Mouse (Mus musculus) liver, embryonic 13.5 days (tissue): Measurements from ENCODE around the gene Sufu. TPM values are rescaled to one million over a fixed set of nuclear protein-coding genes. Genes with fewer than 3 reads are reported as not detected.
A peak's percentile ranks its signal among the peaks of the same experiment; 100 is the strongest.

ENCODE experiments used
- ATAC-seq: fragments of 200-750 bp; cut with Nextera tagmentation; 2 replicates; pipeline ENCODE4 v1.8.0; 2017; ENCODE audit warnings: low read depth, mild to moderate bottlenecking, moderate number of reproducible peaks, moderate library complexity
- DNase-seq: peaks from one replicate; pipeline ENCODE4 v3.0.0; 2022
- H3K27ac ChIP-seq: fragments of 300-500 bp; sonication (generic); 2 replicates; pipeline ENCODE4 v1.5.1; 2015; ENCODE audit warnings: moderate library complexity, mild to moderate bottlenecking, inconsistent platforms
- H3K27me3 ChIP-seq: fragments of 300-500 bp; sonication (generic); 2 replicates; pipeline ENCODE4 v1.6.1; 2015; ENCODE audit warnings: mild to moderate bottlenecking, inconsistent platforms
- H3K36me3 ChIP-seq: fragments of 300-500 bp; sonication (generic); 2 replicates; pipeline ENCODE4 v1.6.1; 2015; ENCODE audit warnings: mild to moderate bottlenecking, inconsistent platforms
- H3K4me1 ChIP-seq: fragments of 300-500 bp; sonication (generic); replicated peaks from 2 replicates; pipeline ENCODE4 v1.6.1; 2015; ENCODE audit warnings: inconsistent platforms
- H3K4me2 ChIP-seq: fragments of 300-500 bp; sonication (generic); 2 replicates; pipeline ENCODE4 v1.6.1; 2015; ENCODE audit warnings: inconsistent platforms, mild to moderate bottlenecking, moderate library complexity
- H3K4me3 ChIP-seq: fragments of 300-500 bp; sonication (generic); replicated peaks from 2 replicates; pipeline ENCODE4 v1.5.1; 2015; ENCODE audit warnings: mild to moderate bottlenecking, inconsistent platforms
- H3K9ac ChIP-seq: fragments of 300-500 bp; sonication (generic); 2 replicates; pipeline ENCODE4 v1.6.1; 2015; ENCODE audit warnings: mild to moderate bottlenecking, inconsistent platforms
- H3K9me3 ChIP-seq: fragments of 300-500 bp; sonication (generic); replicated peaks from 2 replicates; pipeline ENCODE4 v1.6.1; 2016; ENCODE audit warnings: inconsistent platforms
- WGBS: fragments of 180-500 bp; shearing (Covaris S2); methylation state at CpG from one replicate; pipeline ENCODE4 v1.1.7; 2015; ENCODE audit not compliant: insufficient replicate concordance; 5-methylcytosine and 5-hydroxymethylcytosine counted together
- polyA plus RNA-seq: library from polyadenylated mRNA; unstranded; fragments of >200 nt; fragmentation: Nextera tagmentation; extraction: Ambion mirVana; gene quantifications from 2 replicates; pipeline ENCODE4 v1.2.1, GENCODE M21; 2015

The Sufu gene
- polyA plus RNA-seq, 1 experiment from 2014 or later: 6.3 TPM

DNA sequence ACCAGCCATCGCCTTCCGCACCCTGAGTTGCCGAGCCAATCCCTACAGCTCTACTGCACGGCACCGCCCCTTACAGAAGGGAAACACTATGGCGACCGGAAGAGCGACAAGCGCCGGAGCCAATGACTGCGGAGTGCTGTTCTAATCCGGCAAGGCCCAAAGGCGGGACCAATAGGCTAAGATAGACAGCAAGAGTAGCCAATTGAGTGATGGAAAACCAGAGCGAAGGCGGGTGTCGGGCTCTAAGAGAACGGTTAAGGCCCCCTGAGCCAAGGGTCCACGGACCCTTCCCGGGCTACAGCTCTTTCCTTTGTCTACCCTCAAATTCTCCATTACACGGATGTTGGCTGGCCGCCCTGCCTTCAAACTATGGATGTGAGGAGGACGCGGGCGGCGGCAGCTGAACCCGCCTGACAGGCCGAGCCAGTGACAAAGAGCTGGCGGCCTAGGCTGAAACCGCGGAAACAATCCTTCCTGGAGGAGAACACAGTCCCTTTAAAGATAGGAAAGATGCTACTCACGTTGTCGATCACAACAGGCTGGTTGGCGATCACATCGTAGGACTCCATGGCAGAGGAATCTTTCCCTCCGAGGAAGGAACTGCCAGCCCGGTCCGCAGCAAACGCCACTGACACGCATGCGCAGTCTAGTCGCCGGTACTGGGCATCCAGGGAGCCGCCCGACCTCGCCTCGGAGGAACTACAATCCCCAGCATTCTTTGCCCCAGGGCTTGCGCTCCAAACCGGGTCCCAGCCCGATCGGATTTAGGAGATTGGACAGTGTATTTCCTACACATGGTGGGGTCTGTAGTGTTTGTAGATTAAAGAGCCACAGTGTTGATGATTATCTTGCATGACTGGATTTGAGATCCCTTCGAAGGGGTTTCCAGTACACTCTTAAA lies 1.3 kb upstream of the Sufu start, which contains the start of gene Actr1a:
Gene Actr1a, minus strand, starts transcription at position 640 of the 901 bp plus-strand sequence.
- Histone ChIP-seq H3K9ac (peak within 1 kb of the TSS; percentile 83), H3K9me3 (no peaks in the 10 kb centered on the region), H3K27ac (peak within 1 kb of the TSS; percentile 74), H3K27me3 (no peaks in the 10 kb centered on the region), H3K4me3 (peak within 1 kb of the TSS; percentile 77), H3K4me1 (peaks cover 60% of the 10 kb centered on the region), H3K4me2 (peak within 1 kb of the TSS; percentile 89), H3K36me3 (peaks cover 7% of the 10 kb centered on the region)
- DNase-seq: peak; percentile 95
- peak; percentile 93 for ATAC-seq
- under 1% methylated on average over 51 of the region's 51 CpGs for WGBS

DNA sequence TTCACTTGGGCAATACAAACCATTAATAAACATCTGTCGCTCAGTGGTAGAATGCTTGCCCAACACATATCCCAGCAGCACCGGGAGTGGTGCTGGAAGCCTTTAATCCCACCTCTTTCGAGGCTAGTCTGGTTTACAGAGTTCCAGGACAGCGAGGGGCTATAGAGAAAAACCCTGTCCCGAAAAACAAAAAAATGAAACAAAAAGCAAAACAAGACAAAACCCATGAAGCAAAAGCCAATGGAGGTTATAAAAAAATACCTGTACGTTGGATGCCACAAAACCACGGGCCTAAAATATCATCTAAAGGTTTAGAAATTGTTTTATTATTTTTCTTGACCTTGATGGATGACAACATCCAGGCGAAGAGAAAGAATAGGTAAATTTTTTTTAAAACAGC lies 587 bp upstream of the Sufu start:
- H3K4me3 ChIP-seq: peak overlapping the region; percentile 77
- peaks cover 10% of the 10 kb centered on the region for H3K36me3 ChIP-seq
- peak overlapping the region; percentile 66 for H3K27ac ChIP-seq
- 8% methylated on average over 8 of the region's 8 CpGs for WGBS
- H3K9me3 ChIP-seq: no peaks in the 10 kb centered on the region
- H3K4me2 ChIP-seq: peak overlapping the region; percentile 77
- H3K27me3 ChIP-seq: no peaks in the 10 kb centered on the region
- H3K9ac ChIP-seq: peak overlapping the region; percentile 59
- ATAC-seq (no peak), DNase-seq (no peak)
- H3K4me1 ChIP-seq: peaks cover 64% of the 10 kb centered on the region

DNA sequence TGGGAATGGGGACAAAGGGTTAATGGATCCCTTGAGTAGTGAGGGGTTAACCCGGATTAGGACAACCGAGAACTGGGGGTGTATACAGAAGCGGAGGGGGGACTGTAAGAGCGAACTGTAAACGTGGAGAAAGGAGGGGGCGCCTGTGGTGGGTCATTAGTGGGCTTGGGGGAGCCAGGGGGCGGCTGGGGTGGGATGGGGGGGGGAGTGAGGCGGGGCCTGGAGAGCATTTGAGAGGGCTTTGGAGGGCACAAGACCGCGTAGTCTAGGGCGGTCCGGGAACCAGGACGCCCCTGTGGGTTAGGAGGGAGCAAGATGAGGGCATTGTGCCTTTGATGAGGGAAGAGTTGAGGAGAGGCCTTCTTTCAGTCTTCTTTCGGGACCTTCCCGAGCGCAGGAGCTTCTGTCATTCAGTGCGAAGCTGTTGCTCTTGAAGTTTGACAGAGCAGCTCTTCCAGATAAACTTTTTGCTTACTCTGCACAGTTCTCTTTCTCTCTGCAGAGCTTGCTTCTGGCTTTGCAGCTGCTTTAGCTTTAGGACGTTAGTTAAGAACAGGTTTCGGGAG lies 823 bp downstream of the Sufu start:
- H3K27me3 ChIP-seq: no peaks in the 10 kb centered on the region
- H3K36me3 ChIP-seq: peaks cover 7% of the 10 kb centered on the region
- ATAC-seq (no peak), DNase-seq (no peak)
- 4% methylated on average over 19 of the region's 19 CpGs for WGBS
- H3K4me3 ChIP-seq: peak overlapping the region; percentile 83
- peak overlapping the region; percentile 58; the same call in 1 of the 2 replicates for H3K27ac ChIP-seq
- H3K4me1 ChIP-seq: peaks cover 58% of the 10 kb centered on the region
- no peaks in the 10 kb centered on the region for H3K9me3 ChIP-seq
- H3K9ac ChIP-seq: peak overlapping the region; percentile 87
- H3K4me2 ChIP-seq: peak overlapping the region; percentile 97

DNA sequence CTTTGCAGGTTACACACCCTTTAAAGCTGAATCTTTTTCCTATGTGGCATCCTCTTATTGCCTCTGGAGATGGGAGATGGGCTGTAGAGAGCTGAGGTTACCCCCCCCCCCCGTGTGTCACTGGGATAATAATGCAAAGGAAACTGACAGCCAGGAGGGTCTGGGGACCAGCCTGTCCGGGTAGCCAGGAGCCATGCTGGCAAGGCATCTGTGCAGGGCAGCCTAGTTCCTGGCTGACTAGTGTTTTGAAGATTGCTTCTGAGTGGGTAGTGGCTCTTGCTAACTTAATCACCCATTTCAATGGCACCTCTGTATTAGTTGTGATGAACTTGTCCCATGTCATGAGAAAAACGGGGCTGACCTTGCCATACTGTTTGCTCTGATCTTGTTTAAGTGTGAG lies 1.7 kb downstream of the Sufu start:
- no peak for DNase-seq
- H3K27me3 ChIP-seq: no peaks in the 10 kb centered on the region
- no peaks in the 10 kb centered on the region for H3K9me3 ChIP-seq
- 0 out of 2 replicates have a peak overlapping the region, but pooled peaks have one; percentile 87 for H3K9ac ChIP-seq
- H3K36me3 ChIP-seq: peaks cover 13% of the 10 kb centered on the region
- peaks cover 52% of the 10 kb centered on the region for H3K4me1 ChIP-seq
- WGBS: 44% methylated on average over 3 of the region's 3 CpGs
- ATAC-seq: no peak
- H3K4me3 ChIP-seq: peak overlapping the region; percentile 83; the same call in 1 of the 2 replicates
- peak overlapping the region; percentile 97; the same call in 1 of the 2 replicates for H3K4me2 ChIP-seq
- no peak overlapping the region for H3K27ac ChIP-seq

DNA sequence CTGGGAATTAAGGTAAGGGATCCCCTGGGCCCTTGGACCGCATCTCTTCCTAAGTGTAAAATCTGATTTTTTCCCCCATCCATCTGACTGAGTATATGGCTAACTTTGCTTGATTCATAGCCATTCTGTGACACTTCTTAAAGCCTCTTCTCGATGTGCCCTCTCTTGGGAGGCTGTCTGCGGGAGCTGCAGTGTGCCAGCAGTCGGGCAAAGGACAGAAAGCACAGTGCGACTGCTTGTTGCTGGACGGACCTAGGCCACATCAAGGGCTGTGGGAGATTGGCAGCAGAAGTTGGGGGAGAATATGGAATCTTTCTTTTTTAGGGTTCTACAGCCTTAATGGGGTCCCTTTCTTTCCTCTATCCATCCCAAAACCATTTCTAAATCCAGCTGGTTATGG lies 2.7 kb downstream of the Sufu start:
- peaks cover 18% of the 10 kb centered on the region for H3K36me3 ChIP-seq
- H3K4me3 ChIP-seq: no peak overlapping the region
- no peak overlapping the region for H3K9ac ChIP-seq
- no peaks in the 10 kb centered on the region for H3K27me3 ChIP-seq
- DNase-seq (no peak), ATAC-seq (no peak)
- H3K9me3 ChIP-seq: no peaks in the 10 kb centered on the region
- H3K27ac ChIP-seq: no peak overlapping the region
- WGBS: 86% methylated on average over 6 of the region's 6 CpGs
- H3K4me2 ChIP-seq: no peak overlapping the region
- H3K4me1 ChIP-seq: peaks cover 42% of the 10 kb centered on the region

DNA sequence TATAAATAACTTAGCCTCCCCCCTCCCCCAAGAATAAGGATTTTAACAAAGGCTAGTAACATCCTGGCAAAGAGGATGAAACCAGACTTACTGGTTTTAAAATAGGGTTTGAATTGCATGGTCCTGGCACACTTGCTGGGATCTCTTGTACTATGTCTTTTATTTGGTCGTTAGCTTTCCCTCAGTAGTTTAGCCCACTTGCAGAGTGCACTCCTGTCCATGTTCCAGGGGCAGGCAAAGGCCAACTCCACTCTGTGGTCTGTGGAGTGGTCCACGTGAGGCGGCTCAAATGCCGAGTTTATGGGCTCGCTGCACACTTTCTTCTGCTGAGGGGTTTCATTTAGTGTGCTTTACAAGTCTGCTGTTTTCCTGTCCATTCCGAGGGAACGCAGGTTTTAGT lies 3.2 kb downstream of the Sufu start:
- H3K4me2 ChIP-seq: no peak overlapping the region
- ATAC-seq (no peak), DNase-seq (no peak)
- H3K36me3 ChIP-seq: peaks cover 19% of the 10 kb centered on the region
- no peaks in the 10 kb centered on the region for H3K27me3 ChIP-seq
- 79% methylated on average over 7 of the region's 7 CpGs for WGBS
- no peak overlapping the region for H3K27ac ChIP-seq
- no peak overlapping the region for H3K9ac ChIP-seq
- H3K9me3 ChIP-seq: no peaks in the 10 kb centered on the region
- H3K4me3 ChIP-seq: no peak overlapping the region
- H3K4me1 ChIP-seq: peaks cover 39% of the 10 kb centered on the region

DNA sequence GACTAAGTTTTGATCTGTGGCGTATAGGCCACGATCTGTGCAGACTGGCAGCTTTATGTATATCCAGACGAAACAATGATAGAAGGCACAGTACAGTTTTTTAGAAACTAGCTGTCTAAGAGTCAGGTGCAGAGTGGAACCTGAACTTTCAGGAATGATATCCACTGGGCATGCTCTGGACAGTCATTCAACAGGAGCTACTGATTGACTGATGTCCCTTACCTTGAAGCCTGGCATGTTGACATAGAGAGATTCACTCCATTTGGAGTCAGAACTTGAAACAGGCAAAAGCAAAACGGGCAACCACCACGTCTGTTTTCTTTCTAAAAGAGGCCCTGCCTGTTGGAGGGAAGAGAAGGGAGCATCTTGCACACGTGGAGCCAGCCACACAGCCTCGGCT lies 3.9 kb downstream of the Sufu start:
- no peak overlapping the region for H3K4me2 ChIP-seq
- ATAC-seq (no peak), DNase-seq (no peak)
- WGBS: 77% methylated on average over 7 of the region's 7 CpGs
- 0 out of 2 replicates have a peak overlapping the region, but pooled peaks have one; percentile 3 for H3K9ac ChIP-seq
- no peaks in the 10 kb centered on the region for H3K27me3 ChIP-seq
- no peak overlapping the region for H3K27ac ChIP-seq
- peaks cover 39% of the 10 kb centered on the region for H3K4me1 ChIP-seq
- no peak overlapping the region for H3K4me3 ChIP-seq
- no peaks in the 10 kb centered on the region for H3K9me3 ChIP-seq
- peaks cover 19% of the 10 kb centered on the region for H3K36me3 ChIP-seq

DNA sequence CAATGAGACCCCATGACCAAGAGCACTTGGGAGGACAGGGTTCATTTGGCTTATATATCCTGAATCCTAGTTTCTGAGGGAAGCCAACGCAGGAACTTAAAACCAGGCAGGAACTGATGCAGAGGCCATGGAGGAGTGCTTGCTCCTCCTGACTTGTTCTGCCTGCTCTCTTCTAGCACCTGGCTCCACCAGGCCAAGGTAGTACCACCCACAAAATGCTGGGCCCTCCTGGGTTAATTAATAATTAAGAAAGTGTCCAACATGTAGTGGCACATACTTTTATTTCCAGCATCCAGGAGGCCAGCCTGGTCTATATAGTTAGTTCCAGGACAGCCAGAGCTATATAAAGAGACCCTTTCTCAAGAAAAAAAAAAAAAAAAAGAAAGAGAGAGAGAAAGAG lies 7.3 kb downstream of the Sufu start:
- H3K27ac ChIP-seq: no peak overlapping the region
- WGBS: 84% methylated on average over 1 of the region's 1 CpGs
- H3K9ac ChIP-seq: no peak overlapping the region

DNA sequence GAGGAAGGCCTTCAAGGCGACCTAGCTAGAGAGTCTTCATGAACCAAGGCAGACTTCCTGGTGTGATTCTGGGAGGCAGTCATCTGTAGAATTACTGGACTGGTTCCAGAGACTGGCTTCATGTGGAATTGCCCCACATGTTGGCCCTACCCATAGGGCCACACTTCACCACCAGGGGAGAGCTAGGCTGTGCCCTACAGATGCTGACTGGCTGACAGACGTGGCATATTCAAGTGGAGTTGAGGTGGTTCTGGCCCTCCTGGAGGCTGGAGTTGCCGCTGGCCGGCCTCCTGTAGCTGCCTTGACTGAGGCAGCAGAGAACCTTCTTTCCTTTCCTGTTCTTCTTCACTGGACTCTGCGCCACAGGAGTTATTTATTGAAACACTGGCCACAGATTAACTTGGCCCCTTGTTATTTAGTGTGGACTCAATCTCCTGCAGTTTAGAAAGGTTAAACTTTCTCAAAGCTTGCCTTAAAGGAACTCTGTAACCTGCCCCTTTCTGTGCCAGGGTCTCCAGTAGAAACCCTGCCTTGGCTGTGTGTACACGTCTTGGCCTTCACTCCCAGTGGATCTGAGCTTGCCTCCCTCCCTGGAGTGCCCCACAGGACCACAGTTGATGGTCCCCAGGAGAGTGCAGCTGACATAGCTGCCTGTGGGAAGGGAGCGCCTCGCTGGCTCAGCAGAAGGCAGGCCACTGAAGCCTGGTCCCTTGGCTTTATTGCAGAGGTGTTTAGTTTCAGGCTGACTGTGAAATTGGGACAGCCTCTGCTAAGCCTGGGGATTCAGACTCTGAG lies 10.1 kb downstream of the Sufu start:
- Histone ChIP-seq H3K4me3 (no peak overlapping the region), H3K27ac (peak overlapping the region; percentile 53), H3K4me1 (peaks cover 35% of the 10 kb centered on the region), H3K27me3 (no peaks in the 10 kb centered on the region), H3K36me3 (peaks cover 19% of the 10 kb centered on the region), H3K4me2 (no peak overlapping the region), H3K9me3 (no peaks in the 10 kb centered on the region), H3K9ac (no peak overlapping the region)
- no peak for DNase-seq
- 72% methylated on average over 8 of the region's 8 CpGs for WGBS
- ATAC-seq: no peak

More for the DNA sequence above, 7.3 kb downstream of the Sufu start:
- no peak overlapping the region for H3K4me3 ChIP-seq
- no peaks in the 10 kb centered on the region for H3K27me3 ChIP-seq
- no peak overlapping the region for H3K4me2 ChIP-seq
- peaks cover 27% of the 10 kb centered on the region for H3K36me3 ChIP-seq
- DNase-seq (no peak), ATAC-seq (no peak)
- H3K9me3 ChIP-seq: no peaks in the 10 kb centered on the region
- peaks cover 38% of the 10 kb centered on the region for H3K4me1 ChIP-seq

DNA sequence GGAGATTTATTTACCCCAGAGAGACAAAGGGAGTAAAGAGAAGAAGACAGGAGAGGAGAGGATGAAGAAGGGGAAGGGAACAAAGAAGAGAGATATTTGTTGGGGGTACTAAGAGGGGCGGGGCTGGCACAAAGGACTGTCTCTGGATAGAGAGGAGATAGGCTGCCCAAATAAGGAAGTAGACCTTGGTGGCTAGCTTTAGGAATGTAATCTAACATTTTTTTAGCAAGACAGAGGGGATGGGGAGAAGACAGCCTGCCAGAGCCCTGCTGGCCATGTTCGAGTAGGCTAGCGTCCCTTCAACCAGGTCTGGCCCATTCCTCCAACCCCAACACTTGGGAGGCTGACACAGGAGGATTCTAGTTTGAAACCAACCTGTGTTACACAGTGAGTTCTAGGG lies 12.8 kb downstream of the Sufu start:
- no peaks in the 10 kb centered on the region for H3K27me3 ChIP-seq
- 49% methylated on average over 3 of the region's 3 CpGs for WGBS
- H3K9ac ChIP-seq: no peak overlapping the region
- no peak overlapping the region for H3K27ac ChIP-seq
- ATAC-seq: no peak
- no peaks in the 10 kb centered on the region for H3K9me3 ChIP-seq
- H3K4me2 ChIP-seq: no peak overlapping the region
- H3K4me3 ChIP-seq: no peak overlapping the region
- H3K36me3 ChIP-seq: peaks cover 8% of the 10 kb centered on the region
- no peak for DNase-seq
- H3K4me1 ChIP-seq: peaks cover 35% of the 10 kb centered on the region
